Mouse (Mus musculus) erythroid progenitor cell, adult 5-6 weeks (primary cell): ENCODE results near the gene Ift43. TPM values are rescaled to one million over a fixed set of nuclear protein-coding genes. Genes with fewer than 3 reads are reported as not detected.

Source experiments
- ATAC-seq: replicated peaks from 2 replicates; pipeline ENCODE4 v1.8.0; 2016; ENCODE audit warnings: moderate number of reproducible peaks, mild to moderate bottlenecking, moderate TSS enrichment, inconsistent platforms; ENCODE audit not compliant: poor library complexity, low FRiP score, severe bottlenecking
- total RNA-seq, 2 experiments: library from RNA; stranded (forward) in 1 of 2; stranded (reverse) in 1 of 2; fragments of 150-400 nt in 1 of 2; fragments of 186-747, 209-891 nt in 1 of 2; gene quantifications; 2 replicates each; pipeline versions ENCODE4 v1.2.3 to v1.2.4; 2015 to 2017; ENCODE audit warnings: low replicate concordance in 2 of 2

Gene Ift43
- total RNA-seq, 2 experiments from 2014 or later: not detected

DNA sequence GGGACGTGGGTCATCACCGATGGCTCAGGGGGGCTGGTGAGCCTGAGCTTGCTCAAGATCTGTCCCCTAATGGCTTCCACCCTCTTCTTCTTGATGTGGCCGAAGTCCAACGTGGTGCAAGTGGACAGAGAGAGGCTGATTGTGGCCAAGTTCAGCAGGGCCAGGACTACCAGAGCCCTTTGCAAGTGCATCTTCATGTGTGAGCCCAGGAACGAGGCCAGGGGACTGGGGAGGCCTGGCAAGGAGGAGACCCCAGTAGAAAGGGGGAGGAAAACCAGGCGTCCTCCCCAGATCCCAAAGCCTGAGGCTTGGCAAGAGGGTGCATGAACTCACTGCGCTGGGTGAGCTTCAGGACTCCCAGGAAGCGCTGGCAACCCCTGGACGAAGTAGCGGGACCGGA lies 4.6 kb upstream of the Ift43 start:
- ATAC-seq: no peak

- no peak for ATAC-seq
Measured at GRCm38 (mm10) chr12:86078176-86078552, 4.2 kb upstream of the Ift43 start.

DNA sequence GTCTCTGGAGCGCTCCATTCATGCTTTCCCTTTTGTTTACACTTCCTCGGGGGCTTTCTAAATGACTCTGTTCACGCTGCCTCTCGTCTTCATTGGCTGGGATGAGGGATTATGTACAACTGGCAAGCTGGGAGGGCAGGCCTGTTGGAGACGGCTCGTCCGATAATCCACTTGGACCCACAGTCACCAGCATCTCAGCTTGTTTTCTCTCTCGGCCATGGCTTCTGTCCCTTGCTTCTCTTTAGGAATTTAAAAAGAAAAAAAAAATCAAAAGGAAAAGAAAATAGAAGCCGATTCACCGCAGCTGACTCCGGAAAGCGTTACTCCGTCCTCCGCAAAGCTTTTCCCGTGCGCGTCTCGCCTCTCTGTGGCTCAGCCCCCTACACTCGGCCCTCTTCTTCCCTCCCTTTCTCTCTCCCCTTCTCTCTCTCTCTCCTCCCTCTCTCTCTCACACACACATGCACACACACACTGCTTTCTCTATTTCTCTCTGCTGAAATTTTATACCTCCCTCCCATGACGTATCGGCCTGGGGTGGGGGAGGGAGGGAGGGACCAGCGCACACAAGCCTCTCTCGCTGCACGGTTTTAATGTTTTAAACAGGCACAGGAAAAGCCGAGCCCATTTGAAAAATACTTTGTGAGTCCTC lies 3.7 kb upstream of the Ift43 start, which contains the start of gene Tgfb3:
Tgfb3 (minus strand) TSS at position 489 of the 649 bp plus-strand sequence.
- ATAC-seq: no peak

DNA sequence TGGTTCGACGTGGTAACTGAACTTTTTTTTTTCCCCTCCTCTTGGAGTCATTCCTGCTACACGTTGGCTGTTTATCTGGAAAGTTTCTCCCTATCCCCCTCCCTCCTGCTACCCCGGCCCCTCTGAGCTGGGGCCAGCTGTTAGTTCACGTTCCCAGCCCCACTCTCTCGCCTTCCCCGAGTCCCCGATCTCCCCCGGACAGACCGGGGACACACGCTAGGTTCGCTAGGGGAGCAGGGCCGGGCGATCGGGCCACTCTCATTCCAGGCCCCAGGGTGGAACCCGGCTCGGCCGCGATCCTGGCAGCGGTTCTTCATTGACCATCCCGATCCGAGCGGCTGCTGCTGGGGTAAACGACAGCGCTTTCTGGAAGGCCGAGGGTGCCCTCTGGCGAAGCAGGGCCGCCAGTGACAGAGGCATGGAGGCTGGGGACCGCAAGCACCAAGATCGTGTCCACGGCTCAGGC lies 3.1 kb upstream of the Ift43 start:
- ATAC-seq: no peak; the same call in 1 of the 2 replicates

DNA sequence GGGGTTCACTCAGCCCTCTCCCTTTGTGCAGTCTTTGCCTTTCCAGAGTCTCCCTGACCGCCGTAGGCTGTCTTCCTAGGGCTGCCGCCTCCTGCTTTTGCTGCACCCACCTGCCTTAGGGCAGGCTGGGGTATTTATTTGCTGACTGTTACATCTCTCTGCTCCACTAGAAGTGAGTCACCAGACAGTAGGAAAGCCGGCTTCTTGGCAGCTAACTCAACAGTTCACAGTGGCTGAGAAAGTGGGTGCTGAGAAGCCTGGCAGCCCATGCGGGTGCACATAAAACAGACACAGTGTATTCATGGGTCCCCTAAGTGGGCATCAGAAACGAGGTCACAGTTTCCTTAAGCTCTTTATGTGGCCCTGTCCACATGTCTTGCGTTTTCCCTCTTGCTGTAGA lies 3.5 kb downstream of the Ift43 start:
- no peak for ATAC-seq

DNA sequence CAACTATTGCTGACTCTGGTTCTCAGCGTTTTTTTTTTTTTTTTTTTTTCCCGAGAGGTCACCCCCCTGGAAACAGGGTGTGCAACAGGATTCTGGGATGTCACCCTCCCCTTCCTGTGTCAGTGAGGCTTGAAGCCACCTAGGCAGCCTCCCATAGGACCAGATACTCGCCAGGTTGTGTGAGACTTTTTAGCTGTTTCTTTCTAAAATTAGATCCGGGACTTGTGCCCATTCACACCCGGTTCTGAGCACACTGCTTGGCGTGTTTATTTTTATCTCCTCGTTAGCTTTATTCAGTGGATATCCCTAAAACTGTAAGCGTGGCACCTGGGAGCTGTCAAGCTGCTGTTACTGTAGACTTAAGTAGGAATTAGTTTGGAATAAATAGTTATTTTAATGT lies 4.2 kb downstream of the Ift43 start:
- no peak for ATAC-seq

GRCm38 (mm10) chr12:86088042-86088441 lies 5.7 kb downstream of the Ift43 start:
- no peak for ATAC-seq

DNA sequence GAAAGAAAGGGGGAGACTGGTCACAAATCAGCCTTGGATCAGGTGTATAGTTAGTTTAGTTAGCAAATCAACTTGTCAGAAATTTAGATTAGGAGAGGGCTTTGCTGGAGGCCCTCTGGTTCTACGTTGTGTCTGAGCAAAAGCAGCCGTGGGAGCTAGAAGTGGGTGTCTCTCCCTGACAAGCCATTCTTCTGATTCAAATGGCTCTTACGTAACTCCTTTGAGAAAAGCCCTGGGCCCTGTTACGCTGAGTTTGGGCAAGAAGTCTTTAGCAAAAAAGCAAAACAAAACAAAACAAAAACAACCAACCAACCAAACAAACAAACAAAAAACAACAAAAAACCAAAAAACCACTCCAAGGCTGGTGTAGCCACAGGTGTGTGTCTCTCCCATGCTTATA lies 8.4 kb downstream of the Ift43 start:
- ATAC-seq: no peak

DNA sequence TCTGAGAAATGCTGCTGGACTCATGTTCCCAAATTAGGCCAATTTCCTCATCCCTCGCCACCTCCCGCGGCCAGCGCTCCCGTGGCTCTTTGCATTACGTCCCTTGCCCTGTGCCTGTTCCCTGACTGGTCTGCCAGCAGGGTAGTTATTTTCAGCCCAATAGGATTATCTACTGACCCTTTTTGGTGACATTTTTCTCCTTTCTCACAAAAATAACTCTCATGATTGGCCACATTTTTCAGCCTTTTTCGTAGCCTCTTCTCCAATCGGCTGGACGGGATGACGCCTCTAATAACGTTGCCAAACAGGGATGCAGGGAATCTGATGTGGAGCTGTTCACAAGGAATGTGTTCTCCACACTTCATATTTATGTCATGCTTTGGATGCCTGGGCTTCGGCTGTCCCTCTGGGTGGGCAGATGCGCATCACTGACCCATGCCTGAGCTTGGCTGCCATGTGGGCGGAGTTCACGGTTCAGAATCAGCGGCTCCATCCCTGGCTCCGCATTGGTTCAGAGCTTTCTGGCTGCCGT lies 9.3 kb downstream of the Ift43 start:
- ATAC-seq: no peak

DNA sequence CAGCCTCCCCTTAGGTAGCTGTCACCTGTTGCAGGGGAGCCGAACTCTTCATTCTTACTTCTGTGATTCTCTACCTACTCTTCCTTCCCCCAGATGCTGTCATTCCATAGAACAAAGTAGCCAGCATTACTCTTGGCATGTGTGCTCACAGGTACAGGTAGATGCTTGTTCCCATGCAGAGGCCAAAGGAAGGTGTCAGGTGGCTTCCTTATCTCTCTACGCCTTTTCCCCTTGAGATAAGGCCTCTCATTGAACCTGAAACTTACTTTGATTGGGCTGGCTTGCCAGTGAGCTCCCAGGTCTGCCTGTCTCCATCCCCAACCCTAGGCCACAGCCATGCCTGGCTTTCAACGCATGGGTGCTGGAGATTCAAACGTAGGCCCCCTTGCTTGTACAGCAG lies 11.7 kb downstream of the Ift43 start:
- no peak for ATAC-seq

DNA sequence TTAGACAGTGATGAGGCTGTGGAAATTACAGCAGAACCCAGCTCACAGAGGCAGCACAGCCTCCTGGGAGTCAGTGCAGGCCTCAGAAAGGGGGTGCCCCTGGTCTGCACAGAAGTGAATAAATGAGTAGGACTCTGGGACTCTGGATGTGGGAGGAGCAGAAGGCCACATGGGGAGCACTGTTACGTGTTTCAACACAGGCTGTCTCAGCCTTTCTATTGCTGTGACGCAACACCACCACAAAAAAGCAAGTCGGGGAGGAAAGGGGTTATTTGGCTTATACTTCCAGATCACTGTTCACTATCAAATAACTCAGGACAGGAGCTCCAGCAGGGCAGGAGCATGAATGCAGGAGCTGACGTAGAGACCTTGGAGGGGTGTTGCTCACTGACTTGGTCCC lies 13.5 kb downstream of the Ift43 start:
- no peak for ATAC-seq

GRCm38 (mm10) chr12:86097781-86098180 lies 15.4 kb downstream of the Ift43 start:
- no peak for ATAC-seq

DNA sequence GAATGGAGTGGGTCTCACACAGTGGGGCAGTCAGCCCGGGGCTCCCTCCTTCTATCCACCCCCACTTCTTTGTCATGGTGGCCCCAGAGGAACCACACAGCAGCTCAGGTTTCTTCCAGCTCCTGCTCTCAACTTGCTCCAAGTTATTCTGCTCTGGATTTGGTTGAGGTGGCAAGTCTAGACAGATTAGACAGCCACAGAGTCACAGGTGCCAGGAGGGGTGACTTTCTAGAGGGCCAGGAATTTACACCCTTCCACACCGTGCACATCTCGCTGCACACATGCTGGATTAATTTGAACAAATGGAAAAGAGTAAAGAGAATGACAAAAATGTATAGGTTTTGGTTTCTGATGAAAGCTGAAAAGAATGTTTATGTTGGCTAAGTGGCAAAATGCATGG lies 18.4 kb downstream of the Ift43 start:
- ATAC-seq: no peak

DNA sequence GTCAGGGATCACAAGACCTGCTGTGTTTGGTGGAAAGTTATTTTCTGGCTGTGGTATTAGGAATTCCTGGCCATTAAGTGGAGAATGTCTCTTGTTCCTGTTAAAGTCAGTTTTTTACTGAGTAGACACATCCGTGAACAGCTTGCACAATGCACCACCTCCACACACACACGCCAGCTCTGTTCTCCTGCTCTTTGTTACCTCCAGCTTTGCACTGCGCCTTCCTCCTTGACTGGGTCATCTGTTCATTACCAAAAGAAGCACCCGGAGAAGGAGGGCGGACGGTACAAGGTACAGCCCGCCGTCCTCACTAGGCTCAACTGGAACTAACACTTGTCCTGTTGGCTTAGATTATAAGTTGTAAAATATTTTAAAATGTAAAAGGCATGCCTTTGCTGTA lies 20.3 kb downstream of the Ift43 start:
- ATAC-seq: no peak

DNA sequence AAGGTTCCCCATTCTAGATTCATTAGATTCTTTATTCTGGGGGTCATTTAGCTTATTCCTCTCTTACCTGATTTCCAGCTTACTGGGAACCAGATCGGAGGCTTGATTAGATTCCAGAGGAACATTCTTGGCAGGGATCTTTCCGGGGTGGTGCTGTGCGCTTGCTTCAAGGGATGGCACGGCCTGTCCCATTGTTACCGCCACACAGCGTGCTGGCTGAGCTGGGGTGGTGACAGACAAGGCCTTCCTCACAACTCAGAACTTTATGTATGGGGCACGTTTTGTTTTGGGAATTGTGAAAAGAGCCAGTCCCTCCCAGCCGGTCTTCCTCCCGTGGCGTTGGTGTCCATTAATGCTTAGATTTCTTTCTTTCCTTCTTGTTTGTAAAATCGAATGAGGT lies 21.1 kb downstream of the Ift43 start:
- ATAC-seq: no peak

GRCm38 (mm10) chr12:86103852-86104251 lies 21.5 kb downstream of the Ift43 start:
- no peak for ATAC-seq

GRCm38 (mm10) chr12:86104297-86104696 lies 22.0 kb downstream of the Ift43 start:
- no peak for ATAC-seq

- no peak for ATAC-seq
Measured at GRCm38 (mm10) chr12:86105546-86105945, 23.2 kb downstream of the Ift43 start.

- no peak for ATAC-seq
Measured at GRCm38 (mm10) chr12:86106086-86106485, 23.7 kb downstream of the Ift43 start.

GRCm38 (mm10) chr12:86107645-86108044 lies 25.3 kb downstream of the Ift43 start:
- ATAC-seq: no peak

DNA sequence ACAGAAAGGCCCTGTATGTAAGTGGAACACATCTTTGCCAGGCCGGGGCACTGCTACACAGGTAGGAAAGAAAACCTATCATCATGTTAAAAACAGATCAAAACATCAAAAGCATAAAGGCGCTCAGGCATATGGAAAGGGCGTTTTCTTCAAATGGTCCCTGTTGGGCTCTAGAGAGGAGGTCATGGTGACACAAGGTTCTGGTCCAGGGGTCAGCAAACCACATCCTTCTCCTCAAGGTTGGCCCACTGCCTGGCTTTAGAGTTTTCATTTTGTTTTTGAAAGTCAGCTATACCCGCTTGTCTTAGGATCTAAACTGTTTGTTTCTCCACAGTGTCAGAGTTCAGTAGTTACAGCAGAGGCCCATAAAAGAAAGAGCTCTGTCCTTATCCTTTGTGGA lies 27.2 kb downstream of the Ift43 start:
- ATAC-seq: no peak

DNA sequence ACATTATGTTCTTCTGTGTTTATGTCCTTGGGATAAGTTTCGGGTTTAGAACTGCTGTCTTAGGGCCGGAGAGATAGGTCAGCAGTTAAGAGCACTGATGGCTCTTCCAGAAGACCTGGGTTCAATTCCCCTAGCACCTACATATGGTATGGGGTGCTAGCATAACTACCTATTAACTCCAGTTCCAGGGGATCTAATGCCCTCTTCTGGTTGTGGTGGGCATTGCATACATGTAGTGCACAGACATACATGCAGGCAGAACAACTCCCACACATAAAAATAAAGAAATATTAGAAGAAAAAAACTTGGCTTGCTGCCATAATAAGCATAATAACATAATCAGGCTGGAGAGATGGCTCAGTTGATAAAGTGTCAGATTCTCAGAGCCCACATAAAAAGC lies 28.3 kb downstream of the Ift43 start:
- no peak for ATAC-seq
